Mouse (Mus musculus): ENCODE results near the gene Zfp811.

Gene Zfp811

DNA sequence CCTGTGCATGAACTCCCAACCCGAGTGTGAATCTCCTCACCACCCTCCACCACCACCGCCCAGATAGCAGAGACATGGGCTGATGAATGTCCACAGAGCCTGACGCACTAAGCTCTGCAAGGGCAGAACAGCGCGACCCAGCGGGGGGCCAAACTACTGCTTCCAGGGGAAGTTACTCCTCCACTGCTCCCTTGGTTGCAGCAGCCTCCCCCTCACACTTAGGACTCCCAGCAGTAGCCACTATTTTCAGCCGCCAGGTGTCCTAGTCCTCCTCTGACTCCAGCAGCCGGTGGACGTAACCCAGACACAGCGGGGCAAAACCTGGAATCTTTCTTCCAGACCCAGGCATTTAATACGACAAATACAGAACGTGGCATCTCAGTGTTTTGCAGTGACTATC lies 56.1 kb downstream of the Zfp811 start:
- DNase-seq (ENCODE audit: low spot score) = no peak

GRCm38 (mm10) chr17:32752813-32753360 lies 56.8 kb downstream of the Zfp811 start:
- DNase-seq (ENCODE audit: low spot score) = no peak

DNA sequence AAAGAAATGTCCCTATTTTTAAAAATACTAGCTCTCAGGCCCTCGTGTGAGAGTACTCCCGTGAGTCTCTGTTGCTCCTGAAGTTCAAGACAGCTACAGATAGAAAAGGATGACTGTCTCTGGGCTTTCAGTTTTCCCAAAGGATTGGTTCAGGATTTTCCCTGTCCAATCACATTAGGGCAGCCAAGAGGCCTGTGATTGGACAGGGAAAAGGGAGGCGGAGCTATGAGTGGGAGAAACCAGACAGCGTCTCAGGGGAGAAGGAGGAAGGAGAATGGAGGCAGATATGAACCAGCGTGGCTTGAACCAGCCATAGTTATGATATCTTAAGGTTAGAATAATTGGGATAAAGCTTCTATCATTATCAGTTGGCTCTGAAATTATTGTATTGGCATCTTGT lies 59.1 kb downstream of the Zfp811 start:
- no peak for DNase-seq (ENCODE audit: low spot score)
